Mouse (Mus musculus) left cerebral cortex, adult 18-20 months (tissue): ENCODE data around the gene 1110004F10Rik. TPM values are rescaled to one million over a fixed set of nuclear protein-coding genes. Genes with fewer than 3 reads are reported as not detected.
"Not testable (repeated sequence)": the region's sequence is repeated elsewhere in the genome, so short reads cannot be mapped to it uniquely, and the experiment has no call there.

ENCODE experiments used
- DNase-seq, 2 experiments: peaks; one replicate each; pipeline ENCODE4 v3.0.0; 2021 to 2022; ENCODE audit warnings: low spot score in 2 of 2, mixed read lengths in 1 of 2
- long read RNA-seq, 2 experiments: library from polyadenylated mRNA; stranded (forward); transcript quantifications; one replicate each; pipeline ENCODE4 v2.0.0; 2021
- total RNA-seq, 2 experiments: library from RNA; stranded (reverse); gene quantifications; 2 replicates each; pipeline ENCODE4 v1.2.3; 2021

The 1110004F10Rik gene
- 100 to 1,000 TPM in 1 of 2 experiments, 10 to 100 TPM in 1; 93.8 to 103 TPM for total RNA-seq
- long read RNA-seq, experiment 1, transcript 1110004F10Rik-201 (5 exons, 1,479 nt): major isoform, 226 of 244 reads
- long read RNA-seq, experiment 1, partial matches to known transcripts: 3 of 244 reads
- long read RNA-seq, experiment 1, other reads (novel, unspliced or antisense): 11 of 244 reads
- long read RNA-seq, experiment 2, transcript 1110004F10Rik-201 (5 exons, 1,479 nt): major isoform, 199 of 219 reads
- long read RNA-seq, experiment 2, partial matches to known transcripts: 8 of 219 reads
- long read RNA-seq, experiment 2, other reads (novel, unspliced or antisense): 8 of 219 reads

- DNase-seq: no peak
Observed at GRCm38 (mm10) chr7:116039196-116039537, at the start of gene 1110004F10Rik. Gene 1110004F10Rik, plus strand, starts transcription at chr7:116039397.

GRCm38 (mm10) chr7:116002726-116003125 lies 36.5 kb upstream of the 1110004F10Rik start:
- DNase-seq: no peak

GRCm38 (mm10) chr7:116029991-116030390 lies 9.2 kb upstream of the 1110004F10Rik start:
- no peak for DNase-seq

- DNase-seq: no peak
Observed at GRCm38 (mm10) chr7:116030597-116031387, 8.4 kb upstream of the 1110004F10Rik start.

GRCm38 (mm10) chr7:116031388-116031717 lies 7.8 kb upstream of the 1110004F10Rik start:
- no peak for DNase-seq

GRCm38 (mm10) chr7:116031718-116032595 lies 7.2 kb upstream of the 1110004F10Rik start:
- DNase-seq: no peak

- DNase-seq: peak in 1 of 2 experiments; percentile 75
Observed at GRCm38 (mm10) chr7:116032596-116033307, 6.4 kb upstream of the 1110004F10Rik start.

GRCm38 (mm10) chr7:116033371-116034241 lies 5.6 kb upstream of the 1110004F10Rik start:
- no peak for DNase-seq

GRCm38 (mm10) chr7:116034282-116034758 lies 4.9 kb upstream of the 1110004F10Rik start:
- no peak for DNase-seq

GRCm38 (mm10) chr7:116035504-116035903 lies 3.7 kb upstream of the 1110004F10Rik start:
- DNase-seq: no peak

- DNase-seq: no peak
Observed at GRCm38 (mm10) chr7:116036591-116037555, 2.3 kb upstream of the 1110004F10Rik start.

- no peak for DNase-seq
Observed at GRCm38 (mm10) chr7:116038024-116038423, 1.2 kb upstream of the 1110004F10Rik start.

- no peak for DNase-seq
Observed at GRCm38 (mm10) chr7:116038511-116038910, 686 bp upstream of the 1110004F10Rik start, which contains the start of gene Sox6. Gene Sox6, minus strand, starts transcription at chr7:116038796.

- peak; percentile 86 for DNase-seq
Observed at GRCm38 (mm10) chr7:116039538-116040466, 605 bp downstream of the 1110004F10Rik start.

- no peak for DNase-seq
Observed at GRCm38 (mm10) chr7:116040470-116041019, 1.3 kb downstream of the 1110004F10Rik start.

GRCm38 (mm10) chr7:116060739-116061138 lies 21.5 kb downstream of the 1110004F10Rik start:
- DNase-seq: no peak

GRCm38 (mm10) chr7:116084366-116084765 lies 45.2 kb downstream of the 1110004F10Rik start, which contains the start of gene Gm4353:
Gene Gm4353, minus strand, starts transcription at chr7:116084635.
- not testable (repeated sequence) for DNase-seq
